Mouse (Mus musculus): ENCODE results near the gene Stx7.
"Not testable (repeated sequence)": the region's sequence is repeated elsewhere in the genome, so short reads cannot be mapped to it uniquely, and the experiment has no call there.

Stx7 gene

GRCm38 (mm10) chr10:24149135-24149781, at the start of gene Stx7:
TSS of gene Stx7 (plus strand) at chr10:24149302.
- peak; percentile 96 for DNase-seq (ENCODE audit: low spot score)

- DNase-seq (ENCODE audit: low spot score) = not testable (repeated sequence)
Observed at GRCm38 (mm10) chr10:24101812-24102211, 47.3 kb upstream of the Stx7 start, which contains the start of gene Taar8c. TSS of gene Taar8c (minus strand) at chr10:24101912.

GRCm38 (mm10) chr10:24103299-24103698, 45.8 kb upstream of the Stx7 start:
- DNase-seq (ENCODE audit: low spot score) = not testable (repeated sequence)

GRCm38 (mm10) chr10:24107747-24108146, 41.4 kb upstream of the Stx7 start:
- DNase-seq (ENCODE audit: low spot score) = no peak

GRCm38 (mm10) chr10:24108236-24108635, 40.9 kb upstream of the Stx7 start:
- no peak for DNase-seq (ENCODE audit: low spot score)

GRCm38 (mm10) chr10:24109434-24109833, 39.7 kb upstream of the Stx7 start, which contains the start of gene Taar9:
TSS of gene Taar9 (minus strand) at chr10:24109534.
- not testable (repeated sequence) for DNase-seq (ENCODE audit: low spot score)

GRCm38 (mm10) chr10:24111116-24111778, 37.9 kb upstream of the Stx7 start:
- DNase-seq (ENCODE audit: low spot score) = peak; percentile 85

GRCm38 (mm10) chr10:24131451-24132262, 17.4 kb upstream of the Stx7 start:
- DNase-seq (ENCODE audit: low spot score) = peak; percentile 92

GRCm38 (mm10) chr10:24132273-24132672, 16.8 kb upstream of the Stx7 start:
- no peak for DNase-seq (ENCODE audit: low spot score)

- DNase-seq (ENCODE audit: low spot score) = no peak
Observed at GRCm38 (mm10) chr10:24133132-24133531, 16.0 kb upstream of the Stx7 start.

GRCm38 (mm10) chr10:24134071-24134645, 14.9 kb upstream of the Stx7 start:
- DNase-seq (ENCODE audit: low spot score) = no peak

GRCm38 (mm10) chr10:24138623-24139261, 10.4 kb upstream of the Stx7 start:
- no peak for DNase-seq (ENCODE audit: low spot score)

GRCm38 (mm10) chr10:24142735-24143134, 6.4 kb upstream of the Stx7 start:
- DNase-seq (ENCODE audit: low spot score) = no peak

- DNase-seq (ENCODE audit: low spot score) = no peak
Observed at GRCm38 (mm10) chr10:24150086-24150485, 984 bp downstream of the Stx7 start.

- no peak for DNase-seq (ENCODE audit: low spot score)
Observed at GRCm38 (mm10) chr10:24158470-24159254, 9.6 kb downstream of the Stx7 start.

- no peak for DNase-seq (ENCODE audit: low spot score)
Observed at GRCm38 (mm10) chr10:24159575-24159974, 10.5 kb downstream of the Stx7 start.

GRCm38 (mm10) chr10:24160349-24160748, 11.2 kb downstream of the Stx7 start:
- DNase-seq (ENCODE audit: low spot score) = no peak

GRCm38 (mm10) chr10:24164137-24164908, 15.2 kb downstream of the Stx7 start:
- no peak for DNase-seq (ENCODE audit: low spot score)

- DNase-seq (ENCODE audit: low spot score) = no peak
Observed at GRCm38 (mm10) chr10:24164909-24165304, 15.8 kb downstream of the Stx7 start.

GRCm38 (mm10) chr10:24165526-24166055, 16.5 kb downstream of the Stx7 start:
- no peak for DNase-seq (ENCODE audit: low spot score)
